Mouse (Mus musculus) ES-E14 (cell line): Measurements from ENCODE around the gene Rnf43. TPM values are rescaled to one million over a fixed set of nuclear protein-coding genes. Genes with fewer than 3 reads are reported as not detected.

Experiments
- DNase-seq: peaks from one replicate; pipeline ENCODE4 v3.0.0-alpha.2; 2013; ENCODE audit warnings: low read depth, low spot score
- H3K27ac ChIP-seq: 2 replicates; pipeline ENCODE4 v1.5.1; 2012; ENCODE audit warnings: low read depth, mild to moderate bottlenecking, low read length, moderate library complexity, mixed read lengths; ENCODE audit not compliant: poor library complexity, insufficient read depth, severe bottlenecking
- H3K36me3 ChIP-seq: 2 replicates; pipeline ENCODE4 v1.6.1; 2012; ENCODE audit warnings: mild to moderate bottlenecking, low read length, moderate library complexity, mixed read lengths; ENCODE audit not compliant: control insufficient read depth, poor library complexity, insufficient read depth, severe bottlenecking
- H3K4me1 ChIP-seq, 2 experiments: fragments of 150-350 bp in 1 of 2; sonication (generic) in 1 of 2; 2 replicates each; pipeline ENCODE4 v1.6.1; 2012; ENCODE audit warnings: low read length in 2 of 2, mild to moderate bottlenecking in 1 of 2, mixed read lengths in 1 of 2; ENCODE audit not compliant: control insufficient read depth in 2 of 2, insufficient read depth in 2 of 2, poor library complexity in 1 of 2
- H3K4me3 ChIP-seq, 2 experiments: fragments of 150-350 bp in 1 of 2; sonication (generic) in 1 of 2; 2 replicates each; pipeline ENCODE4 v1.5.1; 2012; ENCODE audit warnings: low read length in 2 of 2, low read depth in 1 of 2, mild to moderate bottlenecking in 1 of 2, mixed read lengths in 1 of 2; ENCODE audit not compliant: insufficient read depth in 1 of 2, poor library complexity in 1 of 2, severe bottlenecking in 1 of 2
- H3K9ac ChIP-seq: 2 replicates; pipeline ENCODE4 v1.6.1; 2012; ENCODE audit warnings: low read depth, mild to moderate bottlenecking, low read length, mixed read lengths; ENCODE audit not compliant: poor library complexity, insufficient read depth, severe bottlenecking
- H3K9me3 ChIP-seq: fragments of 150-350 bp; sonication (generic); 2 replicates; pipeline ENCODE4 v1.6.1; 2012; ENCODE audit warnings: low read depth, mild to moderate bottlenecking, low read length; ENCODE audit not compliant: control insufficient read depth, insufficient read depth
- CHD2 ChIP-seq: IDR thresholded peaks from 2 replicates; pipeline ENCODE4 v1.6.1; 2014; ENCODE audit warnings: mild to moderate bottlenecking, low read depth, low read length, inconsistent platforms
- HCFC1 ChIP-seq: IDR thresholded peaks from 2 replicates; pipeline ENCODE4 v1.6.1; 2012; ENCODE audit warnings: low read length, inconsistent platforms, borderline replicate concordance; ENCODE audit not compliant: insufficient read depth
- MAFK ChIP-seq: IDR thresholded peaks from 2 replicates; pipeline ENCODE4 v1.6.1; 2014; ENCODE audit warnings: mild to moderate bottlenecking, low read depth, low read length, inconsistent platforms; ENCODE audit not compliant: insufficient read depth
- ZC3H11A ChIP-seq: IDR thresholded peaks from 2 replicates; pipeline ENCODE4 v1.6.1; 2012; ENCODE audit warnings: low read depth, mild to moderate bottlenecking, inconsistent platforms, low read length, borderline replicate concordance
- ZNF384 ChIP-seq: IDR thresholded peaks from 2 replicates; pipeline ENCODE4 v1.6.1; 2012; ENCODE audit warnings: low read depth, low read length, inconsistent platforms
- in situ Hi-C, 2 experiments: fragments of 600-800 bp; cut with MboI; formaldehyde crosslinking; loops; one replicate each; pipeline ENCODE4 v1.15.1; 2025; ENCODE audit warnings: low sequenced_read_pairs in 2 of 2, inconsistent platforms in 1 of 2; ENCODE audit not compliant: unreplicated experiment in 2 of 2
- total RNA-seq: library from RNA; depleted of rRNA; stranded (reverse); fragments of 300-350 nt; gene quantifications from 2 replicates; pipeline ENCODE4 v1.2.3, GENCODE M21; 2012

Gene Rnf43
- total RNA-seq, 1 experiment: 1.2 TPM

DNA sequence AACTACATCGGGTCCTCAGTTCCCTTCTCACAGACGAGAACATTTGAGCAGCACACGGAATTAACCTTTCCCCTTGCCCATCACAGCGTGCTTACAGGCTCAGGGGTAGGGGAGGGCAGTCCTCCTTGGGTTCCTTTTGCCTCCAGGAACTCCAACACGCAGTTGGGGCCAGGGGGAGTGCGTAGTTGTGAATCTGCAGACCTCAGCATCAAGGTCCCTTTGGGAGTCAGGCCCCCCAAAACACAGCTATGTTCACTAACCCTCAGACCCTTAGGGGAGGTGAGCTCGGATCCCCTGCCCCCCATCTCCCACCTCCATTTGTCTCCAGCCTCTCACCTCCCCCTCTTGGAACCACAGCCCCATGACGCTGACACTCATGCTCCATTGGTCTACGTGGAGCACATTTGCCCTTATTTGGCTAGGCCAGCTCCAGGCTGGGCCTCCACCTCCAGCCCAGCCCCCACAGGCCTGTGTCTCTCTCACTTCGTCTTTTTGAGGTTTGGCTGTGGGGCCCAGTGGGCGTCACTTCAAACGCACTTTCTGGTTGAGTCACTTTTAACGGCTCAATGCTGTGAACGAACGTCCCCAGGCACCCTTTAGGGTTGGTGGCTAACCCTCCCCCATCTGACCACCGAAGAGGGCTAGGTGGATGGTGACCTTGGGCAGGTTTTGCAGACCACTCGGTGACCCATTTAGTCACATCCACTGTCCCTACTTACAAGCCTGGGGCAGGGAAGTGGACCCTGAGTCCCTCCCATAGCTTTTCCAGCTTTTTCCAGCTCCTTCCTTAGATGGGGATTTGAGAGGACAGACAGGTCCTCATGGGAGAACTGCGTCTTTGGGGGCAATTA, 86.9 kb downstream of the Rnf43 start:
- Histone ChIP-seq H3K9ac (peak overlapping the region; percentile 58), H3K4me1 (peaks cover 2 to 29% of the 10 kb centered on the region in 2 experiments; a peak in 2 of 4 replicates), H3K36me3 (0 out of 2 replicates have a peak, but pooled peaks cover 7% of the 10 kb centered on the region), H3K4me3 (peak overlapping the region; percentile 10 to 65; a peak in 2 of 4 replicates), H3K27ac (peak overlapping the region; percentile 20; the same call in 1 of the 2 replicates), H3K9me3 (no peaks in the 10 kb centered on the region)
- in situ Hi-C loops: no loop called here
- TF ChIP-seq ZNF384 (no peak), ZC3H11A (no peak), MAFK (no peak)
- DNase-seq: no peak

DNA sequence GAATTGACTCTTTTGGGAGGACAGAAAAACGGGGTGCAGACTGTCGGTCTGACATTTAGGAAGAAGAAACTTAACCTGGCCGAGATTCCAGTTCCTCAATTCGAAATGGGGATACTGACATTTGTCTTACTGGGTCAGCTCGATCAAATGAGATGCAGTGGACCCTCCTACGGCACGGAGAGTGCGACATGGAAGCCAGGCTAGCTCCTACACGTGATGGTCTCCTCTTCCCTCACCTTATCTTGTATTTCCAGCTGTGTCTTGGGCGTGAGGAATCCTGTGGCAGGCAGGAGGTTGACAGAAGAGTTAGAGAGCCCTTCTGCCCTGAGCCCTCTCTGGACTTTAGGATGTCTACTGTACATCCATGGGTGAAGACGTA, 87.5 kb downstream of the Rnf43 start:
- H3K4me1 ChIP-seq: peaks cover 2 to 30% of the 10 kb centered on the region in 2 experiments; a peak in 2 of 4 replicates
- in situ Hi-C loops: no loop called here
- H3K9ac ChIP-seq: peak overlapping the region; percentile 58; the same call in 1 of the 2 replicates
- no peaks in the 10 kb centered on the region for H3K9me3 ChIP-seq
- no peak overlapping the region for H3K4me3 ChIP-seq
- TF ChIP-seq HCFC1: no peak
- no peak for TF ChIP-seq CHD2
- no peak for TF ChIP-seq ZNF384
- no peak for TF ChIP-seq ZC3H11A
- no peak for TF ChIP-seq MAFK
- DNase-seq: no peak
- H3K36me3 ChIP-seq: 0 out of 2 replicates have a peak, but pooled peaks cover 2% of the 10 kb centered on the region
- H3K27ac ChIP-seq: no peak overlapping the region; the same call in 1 of the 2 replicates

DNA sequence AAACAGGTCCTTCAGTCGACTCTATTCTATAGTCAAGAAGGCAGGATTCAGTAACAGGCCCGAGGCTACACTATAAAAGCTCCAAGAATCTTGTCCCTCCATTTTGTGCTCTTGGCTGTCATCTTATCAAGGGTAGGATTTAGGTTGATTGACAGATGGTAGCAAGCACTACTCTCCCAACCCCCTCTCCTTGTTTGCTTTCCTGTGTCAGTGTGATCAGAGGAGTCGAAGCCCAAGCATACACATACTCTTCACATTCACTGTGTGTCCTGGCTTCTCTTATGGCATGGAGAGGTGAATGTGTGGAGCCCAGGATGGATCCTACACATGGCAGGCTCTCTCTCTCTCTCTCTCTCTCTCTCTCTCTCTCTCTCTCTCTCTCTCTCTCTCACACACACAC, 88.0 kb downstream of the Rnf43 start:
- no peaks in the 10 kb centered on the region for H3K36me3 ChIP-seq
- TF ChIP-seq CHD2: no peak
- TF ChIP-seq ZC3H11A: no peak
- no peak for TF ChIP-seq ZNF384
- no peak for TF ChIP-seq HCFC1
- no peak for TF ChIP-seq MAFK
- in situ Hi-C loops: no loop called here
- no peaks in the 10 kb centered on the region for H3K9me3 ChIP-seq
- H3K9ac ChIP-seq: no peak overlapping the region
- H3K4me3 ChIP-seq: no peak overlapping the region
- H3K4me1 ChIP-seq: peaks cover 2 to 30% of the 10 kb centered on the region in 2 experiments; a peak in 2 of 4 replicates
- no peak overlapping the region for H3K27ac ChIP-seq
- no peak for DNase-seq

DNA sequence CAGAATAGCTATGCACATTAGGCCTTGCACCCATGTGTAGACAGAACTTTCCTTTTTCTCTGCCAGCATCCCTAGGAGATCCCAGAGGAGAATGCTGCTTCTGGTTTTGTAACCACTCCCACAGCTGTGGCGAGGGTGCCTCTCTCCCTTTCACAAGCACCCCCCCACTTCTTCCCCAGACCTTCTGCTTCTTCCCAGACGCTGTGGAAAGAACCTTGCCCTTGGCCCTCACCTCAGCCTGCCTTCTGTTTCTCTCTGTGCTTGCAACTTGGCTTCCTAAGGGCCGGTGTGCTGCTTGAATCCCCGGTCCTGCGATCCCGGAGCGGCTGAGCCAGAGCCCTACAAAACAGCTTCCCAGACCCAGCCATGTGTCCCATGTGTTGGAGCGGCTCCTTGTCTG, 88.5 kb downstream of the Rnf43 start:
- TF ChIP-seq ZC3H11A: no peak
- no peak for TF ChIP-seq ZNF384
- no peak for TF ChIP-seq CHD2
- TF ChIP-seq MAFK: no peak
- TF ChIP-seq HCFC1: no peak
- in situ Hi-C loops: no loop called here
- Histone ChIP-seq H3K4me3 (no peak overlapping the region), H3K36me3 (no peaks in the 10 kb centered on the region), H3K27ac (no peak overlapping the region), H3K4me1 (peaks cover 2 to 30% of the 10 kb centered on the region in 2 experiments; a peak in 2 of 4 replicates), H3K9ac (peak overlapping the region; percentile 31; the same call in 1 of the 2 replicates), H3K9me3 (no peaks in the 10 kb centered on the region)
- DNase-seq: no peak
